Mouse (Mus musculus) limb, embryonic 13.5 days (tissue): Measurements from ENCODE around the gene Gm20518. TPM values are rescaled to one million over a fixed set of nuclear protein-coding genes. Genes with fewer than 3 reads are reported as not detected.

Source experiments
- ATAC-seq: fragments of 200-750 bp; cut with Nextera tagmentation; 2 replicates; pipeline ENCODE4 v1.8.0; 2017; ENCODE audit warnings: low read depth, moderate number of reproducible peaks, moderate TSS enrichment; ENCODE audit not compliant: low FRiP score
- H3K27ac ChIP-seq: fragments of 300-500 bp; sonication (generic); 2 replicates; pipeline ENCODE4 v1.5.1; 2015; ENCODE audit warnings: inconsistent platforms, mild to moderate bottlenecking, moderate library complexity
- H3K27me3 ChIP-seq: fragments of 300-500 bp; sonication (generic); 2 replicates; pipeline ENCODE4 v1.6.1; 2015; ENCODE audit warnings: mild to moderate bottlenecking, inconsistent platforms
- H3K36me3 ChIP-seq: fragments of 300-500 bp; sonication (generic); 2 replicates; pipeline ENCODE4 v1.6.1; 2015; ENCODE audit warnings: inconsistent platforms, mild to moderate bottlenecking, moderate library complexity
- H3K4me1 ChIP-seq: fragments of 300-500 bp; sonication (generic); 2 replicates; pipeline ENCODE4 v1.6.1; 2015; ENCODE audit warnings: inconsistent platforms
- H3K4me2 ChIP-seq: fragments of 300-500 bp; sonication (generic); replicated peaks from 2 replicates; pipeline ENCODE4 v1.6.1; 2015; ENCODE audit warnings: inconsistent platforms, mild to moderate bottlenecking, moderate library complexity
- H3K4me3 ChIP-seq: fragments of 300-500 bp; sonication (generic); 2 replicates; pipeline ENCODE4 v1.5.1; 2015; ENCODE audit warnings: moderate library complexity, mild to moderate bottlenecking, inconsistent platforms
- H3K9ac ChIP-seq: fragments of 300-500 bp; sonication (generic); 2 replicates; pipeline ENCODE4 v1.6.1; 2015; ENCODE audit warnings: mild to moderate bottlenecking, inconsistent platforms
- H3K9me3 ChIP-seq: fragments of 300-500 bp; sonication (generic); 2 replicates; pipeline ENCODE4 v1.6.1; 2016; ENCODE audit warnings: inconsistent platforms
- WGBS: fragments of 180-500 bp; shearing (Covaris S2); methylation state at CpG from one replicate; pipeline ENCODE4 v1.1.7; 2015; 5-methylcytosine and 5-hydroxymethylcytosine counted together
- polyA plus RNA-seq: library from polyadenylated mRNA; unstranded; fragments of >200 nt; fragmentation: Nextera tagmentation; extraction: Ambion mirVana; gene quantifications from 2 replicates; pipeline ENCODE4 v1.2.1, GENCODE M21; 2015

Gene Gm20518
- 0.32 and 0.53 TPM in 2 replicates for polyA plus RNA-seq

GRCm38 (mm10) chr16:17891567-17891959 lies at the start of gene Gm20518:
Gm20518 (minus strand) TSS chr16:17891671.
- Histone ChIP-seq H3K4me3 (peak within 1 kb of the TSS; percentile 98), H3K27ac (peak within 1 kb of the TSS; percentile 96), H3K9me3 (no peaks in the 10 kb centered on the region), H3K4me1 (peaks cover 25% of the 10 kb centered on the region), H3K27me3 (no peaks in the 10 kb centered on the region), H3K36me3 (peaks cover 5% of the 10 kb centered on the region; the same call in 1 of the 2 replicates), H3K4me2 (peak within 1 kb of the TSS; percentile 91), H3K9ac (peak within 1 kb of the TSS; percentile 98)
- peak; percentile 96 for ATAC-seq
- WGBS: under 1% methylated on average over 37 of the region's 38 CpGs

GRCm38 (mm10) chr16:17939255-17939751 lies 47.8 kb upstream of the Gm20518 start:
- Histone ChIP-seq H3K9me3 (no peaks in the 10 kb centered on the region), H3K4me2 (no peak overlapping the region), H3K27me3 (peaks cover 24% of the 10 kb centered on the region), H3K9ac (no peak overlapping the region), H3K36me3 (no peaks in the 10 kb centered on the region), H3K4me1 (no peaks in the 10 kb centered on the region), H3K4me3 (no peak overlapping the region), H3K27ac (no peak overlapping the region)
- ATAC-seq: no peak
- 65% methylated on average over 9 of the region's 9 CpGs for WGBS

- H3K27ac ChIP-seq: no peak overlapping the region
- H3K9ac ChIP-seq: no peak overlapping the region
- H3K9me3 ChIP-seq: no peaks in the 10 kb centered on the region
- H3K36me3 ChIP-seq: no peaks in the 10 kb centered on the region
- ATAC-seq: peak; percentile 69; the same call in 1 of the 2 replicates
- WGBS: 11% methylated on average over 7 of the region's 7 CpGs
- no peak overlapping the region for H3K4me3 ChIP-seq
- H3K4me1 ChIP-seq: no peaks in the 10 kb centered on the region
- peaks cover 24% of the 10 kb centered on the region for H3K27me3 ChIP-seq
- no peak overlapping the region for H3K4me2 ChIP-seq
Measured at GRCm38 (mm10) chr16:17938821-17939220, 47.4 kb upstream of the Gm20518 start.

- WGBS: 79% methylated on average over 7 of the region's 7 CpGs
- no peak for ATAC-seq
- Histone ChIP-seq H3K9me3 (no peaks in the 10 kb centered on the region), H3K9ac (no peak overlapping the region), H3K4me1 (no peaks in the 10 kb centered on the region), H3K36me3 (no peaks in the 10 kb centered on the region), H3K27me3 (peaks cover 24% of the 10 kb centered on the region), H3K4me2 (no peak overlapping the region), H3K4me3 (no peak overlapping the region), H3K27ac (no peak overlapping the region)
Measured at GRCm38 (mm10) chr16:17938187-17938586, 46.7 kb upstream of the Gm20518 start.

GRCm38 (mm10) chr16:17936776-17937175 lies 45.3 kb upstream of the Gm20518 start:
- WGBS: 80% methylated on average over 10 of the region's 10 CpGs
- no peak for ATAC-seq
- Histone ChIP-seq H3K4me1 (no peaks in the 10 kb centered on the region), H3K36me3 (no peaks in the 10 kb centered on the region), H3K9ac (no peak overlapping the region), H3K27ac (no peak overlapping the region), H3K4me2 (no peak overlapping the region), H3K9me3 (no peaks in the 10 kb centered on the region), H3K4me3 (no peak overlapping the region), H3K27me3 (peaks cover 24% of the 10 kb centered on the region)

GRCm38 (mm10) chr16:17934445-17934910 lies 43.0 kb upstream of the Gm20518 start:
- 56% methylated on average over 3 of the region's 3 CpGs for WGBS
- Histone ChIP-seq H3K4me3 (no peak overlapping the region), H3K27me3 (peaks cover 24% of the 10 kb centered on the region), H3K4me2 (no peak overlapping the region), H3K36me3 (no peaks in the 10 kb centered on the region), H3K4me1 (no peaks in the 10 kb centered on the region), H3K9me3 (no peaks in the 10 kb centered on the region), H3K27ac (no peak overlapping the region), H3K9ac (no peak overlapping the region)
- ATAC-seq: no peak

- 60% methylated on average over 9 of the region's 9 CpGs for WGBS
Measured at GRCm38 (mm10) chr16:17933594-17934444, 42.3 kb upstream of the Gm20518 start.

GRCm38 (mm10) chr16:17931906-17932460 lies 40.5 kb upstream of the Gm20518 start:
- no peak overlapping the region for H3K4me2 ChIP-seq
- peaks cover 11% of the 10 kb centered on the region for H3K4me1 ChIP-seq
- H3K27me3 ChIP-seq: peaks cover 10% of the 10 kb centered on the region
- ATAC-seq: no peak
- no peaks in the 10 kb centered on the region for H3K36me3 ChIP-seq
- no peak overlapping the region for H3K27ac ChIP-seq
- no peak overlapping the region for H3K9ac ChIP-seq
- H3K4me3 ChIP-seq: no peak overlapping the region
- H3K9me3 ChIP-seq: no peaks in the 10 kb centered on the region
- WGBS: 60% methylated on average over 5 of the region's 5 CpGs

More at GRCm38 (mm10) chr16:17933594-17934444, 42.3 kb upstream of the Gm20518 start:
- no peak for ATAC-seq
- H3K9ac ChIP-seq: no peak overlapping the region
- H3K4me2 ChIP-seq: no peak overlapping the region
- peaks cover 24% of the 10 kb centered on the region for H3K27me3 ChIP-seq
- no peaks in the 10 kb centered on the region for H3K9me3 ChIP-seq
- no peak overlapping the region for H3K4me3 ChIP-seq
- H3K4me1 ChIP-seq: peaks cover 1% of the 10 kb centered on the region; the same call in 1 of the 2 replicates
- no peaks in the 10 kb centered on the region for H3K36me3 ChIP-seq
- no peak overlapping the region for H3K27ac ChIP-seq

GRCm38 (mm10) chr16:17929631-17930030 lies 38.2 kb upstream of the Gm20518 start:
- H3K27me3 ChIP-seq: 0 out of 2 replicates have a peak, but pooled peaks cover 3% of the 10 kb centered on the region
- 64% methylated on average over 2 of the region's 2 CpGs for WGBS
- H3K27ac ChIP-seq: no peak overlapping the region
- no peak overlapping the region for H3K4me3 ChIP-seq
- no peaks in the 10 kb centered on the region for H3K9me3 ChIP-seq
- H3K36me3 ChIP-seq: peaks cover 13% of the 10 kb centered on the region
- H3K4me1 ChIP-seq: peaks cover 18% of the 10 kb centered on the region
- ATAC-seq: no peak
- no peak overlapping the region for H3K4me2 ChIP-seq
- H3K9ac ChIP-seq: no peak overlapping the region

GRCm38 (mm10) chr16:17929211-17929610 lies 37.7 kb upstream of the Gm20518 start:
- Histone ChIP-seq H3K27me3 (0 out of 2 replicates have a peak, but pooled peaks cover 3% of the 10 kb centered on the region), H3K9ac (no peak overlapping the region), H3K4me3 (no peak overlapping the region), H3K9me3 (no peaks in the 10 kb centered on the region), H3K36me3 (peaks cover 15% of the 10 kb centered on the region), H3K4me2 (peak overlapping the region; percentile 89), H3K27ac (no peak overlapping the region), H3K4me1 (peaks cover 18% of the 10 kb centered on the region)
- WGBS: 24% methylated on average over 2 of the region's 2 CpGs
- no peak for ATAC-seq

GRCm38 (mm10) chr16:17928627-17929104 lies 37.2 kb upstream of the Gm20518 start:
- peak; percentile 7; the same call in 1 of the 2 replicates for ATAC-seq
- Histone ChIP-seq H3K9me3 (no peaks in the 10 kb centered on the region), H3K9ac (peak overlapping the region; percentile 86; the same call in 1 of the 2 replicates), H3K4me2 (peak overlapping the region; percentile 89), H3K27ac (peak overlapping the region; percentile 56), H3K4me1 (peaks cover 18% of the 10 kb centered on the region), H3K4me3 (peak overlapping the region; percentile 87), H3K27me3 (0 out of 2 replicates have a peak, but pooled peaks cover 3% of the 10 kb centered on the region), H3K36me3 (peaks cover 15% of the 10 kb centered on the region)
- WGBS: under 1% methylated on average over 9 of the region's 9 CpGs
